Mouse (Mus musculus) ES-Bruce4 (cell line): ENCODE measurements at regions not wholly inside any gene's neighbourhood (a gene's known extent, or its start where the extent isn't known, plus 50 kb on each side); places are given as distances from the start of the nearest gene placed in this dataset.

Experiments
- CTCF ChIP-seq: IDR thresholded peaks from one replicate; pipeline ENCODE4 v1.8.1; 2011; ENCODE audit warnings: low read depth, low read length
- POLR2A ChIP-seq: IDR thresholded peaks from one replicate; pipeline ENCODE4 v1.8.1; 2011; ENCODE audit warnings: low read length; ENCODE audit not compliant: insufficient read depth

DNA sequence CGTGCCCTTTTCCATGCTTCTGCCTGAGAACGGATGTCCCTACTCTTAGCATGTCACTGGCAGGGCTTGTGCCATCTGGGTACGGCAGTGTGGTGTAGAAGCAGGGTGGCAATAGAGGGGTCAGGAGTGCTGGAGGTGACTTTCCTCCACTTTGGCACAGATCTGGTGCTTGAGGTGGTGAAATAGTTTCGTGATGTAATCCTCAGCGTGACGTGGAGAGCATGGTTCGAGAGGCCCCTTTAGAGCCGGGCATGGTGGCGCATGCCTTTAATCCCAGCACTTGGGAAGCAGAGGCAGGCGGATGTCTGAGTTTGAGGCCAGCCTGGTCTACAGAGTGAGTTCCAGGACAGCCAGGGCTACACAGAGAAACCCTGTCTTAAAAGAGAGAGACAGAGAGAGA, 71.7 kb upstream of the Tcf12 start:
- TF ChIP-seq POLR2A: no peak
- no peak for TF ChIP-seq CTCF
